Mouse (Mus musculus): ENCODE data around the gene Unc93b1.

DNA sequence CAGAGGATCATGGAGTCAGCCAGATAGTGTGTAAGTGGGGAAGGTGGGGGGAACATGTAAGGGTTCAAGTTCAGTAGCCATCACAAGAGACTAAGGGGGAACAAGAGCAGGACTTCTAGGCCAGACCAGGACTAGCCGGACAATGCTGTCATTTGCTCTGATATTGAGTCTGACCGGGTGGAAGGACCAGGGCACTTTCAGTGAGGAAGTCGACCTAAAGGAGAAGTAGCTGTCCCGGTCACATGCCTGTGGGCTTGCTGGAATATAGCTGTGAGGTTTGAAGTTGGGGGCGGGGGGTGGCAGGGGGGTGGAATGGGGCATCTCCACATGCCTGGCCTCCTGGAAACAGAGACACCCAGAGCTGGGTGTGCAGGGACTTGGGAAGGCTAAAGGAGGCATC, 20.5 kb upstream of the Unc93b1 start:
- TF ChIP-seq CTCF (IDR thresholded peaks at IDR 0.05; ENCODE audit: control insufficient read depth, insufficient read depth, insufficient replicate concordance, low read depth, low read length), result no peak
- no peak for TF ChIP-seq POLR2A (IDR thresholded peaks at IDR 0.05; ENCODE audit: control insufficient read depth, low read depth, low read length)

All from testis, adult 2 months (tissue).